Mouse (Mus musculus): ENCODE measurements around the gene Cyp2d22. TPM values are rescaled to one million over a fixed set of nuclear protein-coding genes. Genes with fewer than 3 reads are reported as not detected.

The Cyp2d22 gene
- total RNA-seq, 1 experiment from 2014 or later: 0.64 TPM

DNA sequence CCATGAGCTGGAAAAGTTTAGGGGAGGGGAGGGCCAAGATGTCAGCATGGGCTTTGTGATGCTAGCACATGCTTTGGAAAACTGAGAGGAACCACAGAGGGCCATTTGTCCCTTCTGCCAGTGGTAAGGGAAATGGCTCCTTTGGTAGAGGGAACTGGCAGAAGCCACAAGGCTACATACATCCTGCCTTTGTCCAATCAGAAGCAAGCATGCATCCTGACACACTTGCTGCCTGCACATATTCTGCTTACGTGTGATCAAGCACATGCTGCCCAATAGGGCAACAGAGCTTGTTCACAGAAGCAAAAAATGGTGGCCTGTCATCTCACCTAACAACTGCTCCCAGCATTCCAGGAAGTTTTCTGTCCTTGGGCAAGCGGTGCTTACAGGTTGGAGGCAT is 54.7 kb downstream of the Cyp2d22 start:
- ATAC-seq (replicated peaks; ENCODE audit: low read depth, poor library complexity, severe bottlenecking): peak; percentile 73

DNA sequence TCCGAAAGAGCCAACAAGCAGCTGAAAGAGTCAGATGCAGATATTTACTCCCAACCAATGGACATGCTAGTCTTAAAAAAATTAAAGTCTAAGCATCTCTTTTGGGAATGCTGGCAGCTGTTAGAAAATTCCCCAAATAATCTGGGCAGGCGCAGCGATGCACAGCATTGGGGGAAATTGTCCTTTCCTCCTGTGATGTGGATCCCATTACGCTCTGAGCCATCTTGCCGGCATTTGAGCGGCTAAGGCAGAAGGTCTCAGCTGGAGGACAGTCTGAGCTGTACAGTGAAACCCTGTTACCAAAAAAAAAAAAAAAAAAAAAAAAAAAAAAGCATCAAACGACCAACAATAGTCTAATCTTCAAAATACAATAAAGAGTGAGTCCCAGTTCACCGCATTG is 57.9 kb downstream of the Cyp2d22 start:
- no peak for ATAC-seq (replicated peaks; ENCODE audit: low read depth, poor library complexity, severe bottlenecking)

Other genes with a start within 250 kb of the Cyp2d22 start
- 42.8 and 64.3 TPM in 2 replicates for gene Srebf2, start 233.1 kb downstream of the Cyp2d22 start, total RNA-seq (2017)
- gene Shisa8, start 167.4 kb downstream of the Cyp2d22 start, total RNA-seq (2017): 3.1 and 4.8 TPM in 2 replicates
- gene Tnfrsf13c, start 155.9 kb downstream of the Cyp2d22 start, total RNA-seq (2017): 2.7 and 5.9 TPM in 2 replicates
- gene Cenpm, start 135.5 kb downstream of the Cyp2d22 start, total RNA-seq (2017): 19.4 and 30.6 TPM in 2 replicates
- gene 1500009C09Rik, start 127.9 kb downstream of the Cyp2d22 start, total RNA-seq (2017): not detected in 2 replicates
- gene Sept3, start 105.4 kb downstream of the Cyp2d22 start, total RNA-seq (2017): 0.23 and 0.44 TPM in 2 replicates
- gene Wbp2nl, start 81.3 kb downstream of the Cyp2d22 start, total RNA-seq (2017): not detected in 2 replicates
- gene Naga, start 41.3 kb downstream of the Cyp2d22 start, total RNA-seq (2017): 19.2 and 32.4 TPM in 2 replicates
- 13.1 and 15.5 TPM in 2 replicates for gene Pheta2, start 41.3 kb downstream of the Cyp2d22 start, total RNA-seq (2017)
- gene Smdt1, start 41.3 kb downstream of the Cyp2d22 start, total RNA-seq (2017): 43.6 and 67.9 TPM in 2 replicates
- gene Ndufa6, start 25.9 kb downstream of the Cyp2d22 start, total RNA-seq (2017): 126 and 144 TPM in 2 replicates
- gene Cyp2d11, start 13.8 kb upstream of the Cyp2d22 start, total RNA-seq (2017): not detected in 2 replicates
- gene Cyp2d10, start 26.9 kb upstream of the Cyp2d22 start, total RNA-seq (2017): not detected in 2 replicates
- not detected in 2 replicates for gene Cyp2d9, start 53.2 kb upstream of the Cyp2d22 start, total RNA-seq (2017)
- not detected in 2 replicates for gene Cyp2d12, start 174.8 kb upstream of the Cyp2d22 start, total RNA-seq (2017)
- not detected in 2 replicates for gene Cyp2d34, start 240.7 kb upstream of the Cyp2d22 start, total RNA-seq (2017)

Measured in common myeloid progenitor, adult 5-6 weeks (primary cell).